Mouse (Mus musculus): Measurements from ENCODE around the gene Map3k20. TPM values are rescaled to one million over a fixed set of nuclear protein-coding genes. Genes with fewer than 3 reads are reported as not detected.

Gene Map3k20
- total RNA-seq, 1 experiment: 20.3 TPM

DNA sequence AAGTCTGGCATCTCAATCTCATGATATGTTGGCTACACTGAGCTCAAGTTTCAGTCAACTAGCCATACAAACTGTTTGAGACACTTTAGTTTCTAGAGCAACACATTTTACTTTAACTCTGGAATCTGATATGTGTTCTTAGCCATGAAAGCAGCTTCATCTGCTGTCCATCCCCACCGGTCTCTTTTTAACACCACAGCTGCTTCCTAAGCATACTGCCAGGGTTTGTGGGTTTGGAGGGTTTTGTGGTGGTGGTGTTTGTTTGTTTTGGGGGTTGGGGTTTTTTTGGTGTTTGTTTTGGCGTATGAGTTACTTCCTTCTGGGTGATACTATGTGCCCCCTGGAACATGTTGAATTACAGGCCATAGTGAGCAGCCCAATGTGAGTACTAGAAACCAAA is 35.2 kb downstream of the Map3k20 start:
- H3K9ac ChIP-seq (ENCODE audit: insufficient read depth, low read depth, low read length, poor library complexity, severe bottlenecking): no peak overlapping the region
- no peak for TF ChIP-seq HCFC1 (IDR thresholded peaks at IDR 0.05; ENCODE audit: borderline replicate concordance, insufficient read depth, low read length)
- no peak for TF ChIP-seq CHD2 (IDR thresholded peaks at IDR 0.05; ENCODE audit: low read depth, low read length)
- TF ChIP-seq MAFK (IDR thresholded peaks at IDR 0.05; ENCODE audit: insufficient read depth, low read depth, low read length): no peak
- no peak for TF ChIP-seq ZNF384 (IDR thresholded peaks at IDR 0.05; ENCODE audit: low read depth, low read length)
- no peak for TF ChIP-seq ZC3H11A (IDR thresholded peaks at IDR 0.05; ENCODE audit: borderline replicate concordance, low read depth, low read length)
- DNase-seq (ENCODE audit: low read depth, low spot score): no peak
- in situ Hi-C loops (cut with MboI; ENCODE audit: low sequenced_read_pairs in 2 of 2, unreplicated experiment in 2 of 2): no loop called here
- no peaks in the 10 kb centered on the region for H3K9me3 ChIP-seq (ENCODE audit: control insufficient read depth, insufficient read depth, low read depth, low read length)
- H3K27ac ChIP-seq (ENCODE audit: insufficient read depth, low read depth, low read length, poor library complexity, severe bottlenecking): no peak overlapping the region
- H3K4me1 ChIP-seq (ENCODE audit: control insufficient read depth in 2 of 2, insufficient read depth in 2 of 2, low read length in 2 of 2, poor library complexity in 1 of 2): no peaks in the 10 kb centered on the region
- H3K4me3 ChIP-seq (ENCODE audit: insufficient read depth in 1 of 2, low read depth in 1 of 2, low read length in 2 of 2, poor library complexity in 1 of 2, severe bottlenecking in 1 of 2): no peak overlapping the region
- no peaks in the 10 kb centered on the region for H3K36me3 ChIP-seq (ENCODE audit: control insufficient read depth, insufficient read depth, low read length, poor library complexity, severe bottlenecking)

DNA sequence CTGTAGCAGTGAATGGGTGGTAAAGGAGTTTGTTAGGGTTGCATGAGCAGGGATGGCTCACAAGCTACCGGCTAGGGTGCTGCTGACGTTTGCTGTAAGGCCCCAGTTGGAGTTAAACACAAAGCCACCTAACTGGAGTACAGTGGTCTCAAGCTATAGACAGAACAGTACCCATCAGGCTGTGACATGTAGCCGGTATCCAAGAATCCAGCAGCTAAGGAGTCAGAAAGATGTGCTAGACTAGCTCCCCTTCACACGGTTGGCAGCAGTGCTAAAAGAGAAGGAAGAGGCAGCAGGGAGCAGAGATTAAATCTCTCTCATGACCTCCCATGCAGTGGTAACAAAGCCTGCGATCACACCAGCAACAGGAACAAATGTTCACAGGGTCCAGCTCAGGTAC is 36.2 kb downstream of the Map3k20 start:
- H3K36me3 ChIP-seq (ENCODE audit: control insufficient read depth, insufficient read depth, low read length, poor library complexity, severe bottlenecking): no peaks in the 10 kb centered on the region
- in situ Hi-C loops (cut with MboI; ENCODE audit: low sequenced_read_pairs in 2 of 2, unreplicated experiment in 2 of 2): no loop called here
- no peak overlapping the region for H3K27ac ChIP-seq (ENCODE audit: insufficient read depth, low read depth, low read length, poor library complexity, severe bottlenecking)

DNA sequence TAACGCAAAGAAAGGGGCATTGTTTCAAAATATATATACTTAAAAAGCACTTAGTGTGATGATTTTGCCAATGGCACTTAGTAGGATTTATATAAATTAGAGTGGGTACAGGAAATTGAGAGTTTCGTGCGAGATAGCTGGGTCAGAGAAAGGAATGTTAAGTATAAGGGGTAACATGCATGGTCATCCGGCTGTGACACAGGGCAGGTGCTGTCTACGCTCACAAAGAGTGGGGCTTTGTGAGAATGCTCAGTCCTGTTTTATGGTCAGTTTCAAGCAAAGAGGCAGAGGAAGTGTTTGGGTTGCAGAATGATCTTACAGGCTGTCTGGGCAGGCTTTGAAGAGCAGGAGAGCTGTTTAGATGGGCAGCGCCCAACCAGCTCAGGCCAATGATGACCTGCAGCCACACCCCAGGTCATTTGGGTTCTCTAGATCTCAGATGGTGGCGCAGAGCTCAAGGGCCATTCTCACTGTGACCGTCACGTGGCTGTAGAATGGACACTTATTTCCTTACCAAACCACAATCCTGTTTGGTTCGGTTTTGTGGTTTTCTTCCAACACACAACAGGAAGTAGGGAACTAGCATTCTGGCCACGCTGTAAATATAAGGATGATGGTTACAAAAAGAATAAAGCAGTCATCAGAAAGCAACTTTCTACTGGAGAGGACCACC is 37.4 kb downstream of the Map3k20 start:
- TF ChIP-seq ZNF384 (IDR thresholded peaks at IDR 0.05; ENCODE audit: low read depth, low read length): no peak
- no peaks in the 10 kb centered on the region for H3K36me3 ChIP-seq (ENCODE audit: control insufficient read depth, insufficient read depth, low read length, poor library complexity, severe bottlenecking)
- in situ Hi-C loops (cut with MboI; ENCODE audit: low sequenced_read_pairs in 2 of 2, unreplicated experiment in 2 of 2): no loop called here
- no peak for DNase-seq (ENCODE audit: low read depth, low spot score)
- H3K4me3 ChIP-seq (ENCODE audit: insufficient read depth in 1 of 2, low read depth in 1 of 2, low read length in 2 of 2, poor library complexity in 1 of 2, severe bottlenecking in 1 of 2): no peak overlapping the region
- H3K9me3 ChIP-seq (ENCODE audit: control insufficient read depth, insufficient read depth, low read depth, low read length): no peaks in the 10 kb centered on the region
- H3K4me1 ChIP-seq (ENCODE audit: control insufficient read depth in 2 of 2, insufficient read depth in 2 of 2, low read length in 2 of 2, poor library complexity in 1 of 2): no peaks in the 10 kb centered on the region
- H3K27ac ChIP-seq (ENCODE audit: insufficient read depth, low read depth, low read length, poor library complexity, severe bottlenecking): no peak overlapping the region
- no peak overlapping the region for H3K9ac ChIP-seq (ENCODE audit: insufficient read depth, low read depth, low read length, poor library complexity, severe bottlenecking)

More for the DNA sequence above, 36.2 kb downstream of the Map3k20 start:
- Histone ChIP-seq H3K4me1 (ENCODE audit: control insufficient read depth in 2 of 2, insufficient read depth in 2 of 2, low read length in 2 of 2, poor library complexity in 1 of 2) (no peaks in the 10 kb centered on the region), H3K9ac (ENCODE audit: insufficient read depth, low read depth, low read length, poor library complexity, severe bottlenecking) (no peak overlapping the region), H3K9me3 (ENCODE audit: control insufficient read depth, insufficient read depth, low read depth, low read length) (no peaks in the 10 kb centered on the region), H3K4me3 (ENCODE audit: insufficient read depth in 1 of 2, low read depth in 1 of 2, low read length in 2 of 2, poor library complexity in 1 of 2, severe bottlenecking in 1 of 2) (no peak overlapping the region)
- TF ChIP-seq MAFK (IDR thresholded peaks at IDR 0.05; ENCODE audit: insufficient read depth, low read depth, low read length) (no peak), HCFC1 (IDR thresholded peaks at IDR 0.05; ENCODE audit: borderline replicate concordance, insufficient read depth, low read length) (no peak), CHD2 (IDR thresholded peaks at IDR 0.05; ENCODE audit: low read depth, low read length) (no peak), ZC3H11A (IDR thresholded peaks at IDR 0.05; ENCODE audit: borderline replicate concordance, low read depth, low read length) (no peak), ZNF384 (IDR thresholded peaks at IDR 0.05; ENCODE audit: low read depth, low read length) (no peak)
- no peak for DNase-seq (ENCODE audit: low read depth, low spot score)

DNA sequence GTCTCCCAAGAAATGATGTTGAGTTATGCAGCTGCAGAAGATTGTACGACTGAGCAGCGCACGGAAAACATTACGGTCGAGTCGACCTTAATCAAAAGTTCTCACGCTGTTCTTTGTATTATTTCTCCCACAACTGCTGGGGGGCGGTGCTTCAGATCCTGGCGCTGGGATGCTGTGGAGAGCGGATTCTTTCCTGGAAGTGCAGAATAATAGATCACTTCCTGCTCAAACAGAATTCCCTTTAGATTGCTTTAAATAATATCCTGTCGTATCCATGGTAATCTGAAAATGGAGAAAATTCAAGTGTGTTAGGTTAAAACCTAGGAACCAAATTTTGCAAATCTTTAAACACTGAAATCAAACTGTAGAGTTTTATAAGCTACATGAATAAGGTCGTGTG is 39.0 kb downstream of the Map3k20 start:
- H3K9ac ChIP-seq (ENCODE audit: insufficient read depth, low read depth, low read length, poor library complexity, severe bottlenecking): no peak overlapping the region
- in situ Hi-C loops (cut with MboI; ENCODE audit: low sequenced_read_pairs in 2 of 2, unreplicated experiment in 2 of 2): no loop called here
- no peaks in the 10 kb centered on the region for H3K4me1 ChIP-seq (ENCODE audit: control insufficient read depth in 2 of 2, insufficient read depth in 2 of 2, low read length in 2 of 2, poor library complexity in 1 of 2)
- DNase-seq (ENCODE audit: low read depth, low spot score): no peak
- H3K4me3 ChIP-seq (ENCODE audit: insufficient read depth in 1 of 2, low read depth in 1 of 2, low read length in 2 of 2, poor library complexity in 1 of 2, severe bottlenecking in 1 of 2): no peak overlapping the region
- no peak overlapping the region for H3K27ac ChIP-seq (ENCODE audit: insufficient read depth, low read depth, low read length, poor library complexity, severe bottlenecking)
- H3K36me3 ChIP-seq (ENCODE audit: control insufficient read depth, insufficient read depth, low read length, poor library complexity, severe bottlenecking): no peaks in the 10 kb centered on the region
- TF ChIP-seq ZC3H11A (IDR thresholded peaks at IDR 0.05; ENCODE audit: borderline replicate concordance, low read depth, low read length) (no peak), HCFC1 (IDR thresholded peaks at IDR 0.05; ENCODE audit: borderline replicate concordance, insufficient read depth, low read length) (no peak), ZNF384 (IDR thresholded peaks at IDR 0.05; ENCODE audit: low read depth, low read length) (no peak), CHD2 (IDR thresholded peaks at IDR 0.05; ENCODE audit: low read depth, low read length) (no peak), MAFK (IDR thresholded peaks at IDR 0.05; ENCODE audit: insufficient read depth, low read depth, low read length) (no peak)
- no peaks in the 10 kb centered on the region for H3K9me3 ChIP-seq (ENCODE audit: control insufficient read depth, insufficient read depth, low read depth, low read length)

DNA sequence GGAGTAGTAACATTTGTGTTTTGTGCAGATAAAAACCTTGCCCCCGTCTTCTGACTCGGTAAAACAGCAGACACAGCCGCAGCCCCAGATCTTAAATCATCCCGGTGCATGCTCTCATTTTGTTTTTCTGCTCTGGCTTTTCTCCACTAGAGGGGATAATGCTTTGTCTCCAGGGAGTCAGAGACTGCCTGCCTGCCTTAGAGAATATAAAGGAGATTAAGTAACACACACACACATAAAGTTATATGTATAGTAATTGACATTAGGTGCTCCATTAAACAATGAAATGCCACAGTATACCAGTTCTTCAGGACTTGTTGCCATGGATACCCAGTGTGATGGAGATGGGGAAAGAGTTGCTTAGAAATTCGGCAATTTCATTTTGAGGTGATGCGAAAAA is 41.1 kb downstream of the Map3k20 start:
- Histone ChIP-seq H3K36me3 (ENCODE audit: control insufficient read depth, insufficient read depth, low read length, poor library complexity, severe bottlenecking) (no peaks in the 10 kb centered on the region), H3K9me3 (ENCODE audit: control insufficient read depth, insufficient read depth, low read depth, low read length) (no peaks in the 10 kb centered on the region), H3K9ac (ENCODE audit: insufficient read depth, low read depth, low read length, poor library complexity, severe bottlenecking) (no peak overlapping the region), H3K4me3 (ENCODE audit: insufficient read depth in 1 of 2, low read depth in 1 of 2, low read length in 2 of 2, poor library complexity in 1 of 2, severe bottlenecking in 1 of 2) (no peak overlapping the region), H3K27ac (ENCODE audit: insufficient read depth, low read depth, low read length, poor library complexity, severe bottlenecking) (no peak overlapping the region), H3K4me1 (ENCODE audit: control insufficient read depth in 2 of 2, insufficient read depth in 2 of 2, low read length in 2 of 2, poor library complexity in 1 of 2) (no peaks in the 10 kb centered on the region)
- TF ChIP-seq ZNF384 (IDR thresholded peaks at IDR 0.05; ENCODE audit: low read depth, low read length): no peak
- TF ChIP-seq ZC3H11A (IDR thresholded peaks at IDR 0.05; ENCODE audit: borderline replicate concordance, low read depth, low read length): no peak
- TF ChIP-seq CHD2 (IDR thresholded peaks at IDR 0.05; ENCODE audit: low read depth, low read length): no peak
- no peak for TF ChIP-seq MAFK (IDR thresholded peaks at IDR 0.05; ENCODE audit: insufficient read depth, low read depth, low read length)
- TF ChIP-seq HCFC1 (IDR thresholded peaks at IDR 0.05; ENCODE audit: borderline replicate concordance, insufficient read depth, low read length): no peak
- in situ Hi-C loops (cut with MboI; ENCODE audit: low sequenced_read_pairs in 2 of 2, unreplicated experiment in 2 of 2): no loop called here
- no peak for DNase-seq (ENCODE audit: low read depth, low spot score)

Measured in ES-E14 (cell line).